Mouse (Mus musculus): ENCODE data around the gene Cox17. TPM values are rescaled to one million over a fixed set of nuclear protein-coding genes. Genes with fewer than 3 reads are reported as not detected.
A peak's percentile ranks its signal among the peaks of the same experiment; 100 is the strongest.

Cox17 gene
- polyA plus RNA-seq, 1 experiment, result 653 TPM

DNA sequence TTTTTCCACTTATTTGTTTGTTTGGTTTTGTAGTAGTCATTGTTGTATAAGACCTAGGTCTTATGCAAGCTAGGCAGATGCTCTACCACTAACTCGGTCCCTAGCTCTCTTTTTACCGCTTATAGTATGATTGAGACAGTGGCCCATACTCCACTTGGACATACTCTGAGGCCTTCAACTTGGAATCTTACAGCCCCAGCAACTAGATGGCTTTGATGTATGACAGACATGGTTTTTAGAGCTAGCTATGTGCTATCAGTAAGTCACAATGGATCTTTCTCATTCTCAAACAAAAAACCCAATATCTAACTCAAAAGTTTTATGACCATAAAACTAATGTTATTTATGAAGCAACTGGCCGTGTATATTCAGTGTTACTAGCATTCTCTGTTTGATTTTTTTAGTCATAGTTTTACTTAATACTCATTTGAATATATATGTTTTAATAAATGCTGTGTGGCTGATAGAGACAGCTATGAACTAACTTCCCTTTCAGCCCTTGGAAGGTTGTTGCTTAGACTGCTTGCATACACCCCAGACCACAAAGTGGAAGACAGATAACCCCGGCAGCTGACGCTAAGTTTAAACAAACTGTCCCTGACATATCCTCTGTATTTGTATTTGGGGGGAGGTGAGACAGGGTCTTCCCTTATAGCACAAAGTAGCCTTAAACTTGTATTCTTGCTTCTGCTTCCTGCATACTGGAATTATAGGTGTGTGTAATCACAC lies 7.6 kb downstream of the Cox17 start:
- Histone ChIP-seq H3K36me3 (ENCODE audit: control insufficient read depth, insufficient read depth) (peaks cover 28% of the 10 kb centered on the region), H3ac (ENCODE audit: control insufficient read depth, insufficient read length) (no peak overlapping the region), H3K4me3 (no peak overlapping the region), H3K4me2 (ENCODE audit: low read depth) (no peak overlapping the region), H3K27me3 (ENCODE audit: control insufficient read depth, insufficient read depth, insufficient read length) (no peaks in the 10 kb centered on the region), H3K79me2 (ENCODE audit: control insufficient read depth, insufficient read depth) (no peaks in the 10 kb centered on the region)
- TF ChIP-seq TCF3 (IDR thresholded peaks at IDR 0.05; ENCODE audit: insufficient read length, low read depth), result no peak
- TF ChIP-seq MAX (IDR thresholded peaks at IDR 0.05; ENCODE audit: low read depth), result no peak
- no peak for TF ChIP-seq POLR2A (IDR thresholded peaks at IDR 0.05; ENCODE audit: insufficient read length, low read depth)
- TF ChIP-seq MYOD1 (IDR thresholded peaks at IDR 0.05; ENCODE audit: control insufficient read depth in 1 of 3, insufficient read length in 2 of 3, low read depth in 2 of 3), result no peak
- TF ChIP-seq MYOG (IDR thresholded peaks at IDR 0.05; ENCODE audit: control insufficient read depth in 1 of 3, insufficient read depth in 1 of 3, insufficient read length in 2 of 3, low read depth in 2 of 3), result no peak
- no peak for TF ChIP-seq CEBPB (IDR thresholded peaks at IDR 0.05; ENCODE audit: insufficient read depth, poor library complexity, severe bottlenecking)
- TF ChIP-seq SRF (IDR thresholded peaks at IDR 0.05; ENCODE audit: control insufficient read depth, insufficient read length, low read depth), result no peak
- no peak for TF ChIP-seq REST (IDR thresholded peaks at IDR 0.05; ENCODE audit: insufficient read depth, insufficient read length)
- no peak for TF ChIP-seq TCF12 (IDR thresholded peaks at IDR 0.05; ENCODE audit: insufficient read depth, poor library complexity, severe bottlenecking)
- no peak for TF ChIP-seq E2F4 (IDR thresholded peaks at IDR 0.05; ENCODE audit: insufficient read depth)
- TF ChIP-seq POLR2AphosphoS2 (IDR thresholded peaks at IDR 0.05; ENCODE audit: insufficient read length, low read depth), result no peak

DNA sequence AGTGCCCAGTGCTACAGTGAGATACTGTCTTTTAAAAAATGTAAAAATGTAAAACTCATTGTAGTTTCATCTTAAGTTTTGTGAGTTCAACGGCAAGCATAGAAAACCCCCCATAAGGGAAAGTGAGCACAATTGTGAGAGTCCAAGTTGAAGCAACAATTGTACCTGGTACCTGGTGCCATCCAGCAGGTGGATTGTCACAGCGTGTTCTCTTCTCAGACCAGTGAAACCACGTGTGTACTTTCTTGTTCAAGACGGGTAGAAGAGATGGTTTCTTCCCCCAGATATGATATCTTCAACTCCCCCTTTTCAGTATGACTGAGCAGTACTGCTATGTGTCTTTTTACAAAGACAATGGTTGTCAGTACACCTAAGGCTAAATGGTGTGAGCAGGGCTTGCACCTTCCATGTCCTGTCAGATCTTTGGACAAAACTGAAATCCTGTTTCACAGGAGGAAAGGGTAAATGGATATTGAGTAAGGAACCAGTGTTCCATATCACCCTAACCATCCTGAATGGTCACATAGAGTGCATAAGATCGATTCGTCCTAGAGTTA lies 11.5 kb downstream of the Cox17 start:
- Histone ChIP-seq H3K36me3 (ENCODE audit: control insufficient read depth, insufficient read depth) (peaks cover 12% of the 10 kb centered on the region), H3K4me3 (no peak overlapping the region), H3ac (ENCODE audit: control insufficient read depth, insufficient read length) (no peak overlapping the region), H3K27me3 (ENCODE audit: control insufficient read depth, insufficient read depth, insufficient read length) (no peaks in the 10 kb centered on the region), H3K79me2 (ENCODE audit: control insufficient read depth, insufficient read depth) (no peaks in the 10 kb centered on the region), H3K4me2 (ENCODE audit: low read depth) (no peak overlapping the region)
- TF ChIP-seq MYOG (IDR thresholded peaks at IDR 0.05; ENCODE audit: control insufficient read depth in 1 of 3, insufficient read depth in 1 of 3, insufficient read length in 2 of 3, low read depth in 2 of 3) (no peak), USF1 (IDR thresholded peaks at IDR 0.05; ENCODE audit: low read depth) (no peak), MAX (IDR thresholded peaks at IDR 0.05; ENCODE audit: low read depth) (no peak), POLR2A (IDR thresholded peaks at IDR 0.05; ENCODE audit: insufficient read length, low read depth) (no peak), REST (IDR thresholded peaks at IDR 0.05; ENCODE audit: insufficient read depth, insufficient read length) (no peak), MYOD1 (IDR thresholded peaks at IDR 0.05; ENCODE audit: control insufficient read depth in 1 of 3, insufficient read length in 2 of 3, low read depth in 2 of 3) (no peak), POLR2AphosphoS2 (IDR thresholded peaks at IDR 0.05; ENCODE audit: insufficient read length, low read depth) (no peak), SRF (IDR thresholded peaks at IDR 0.05; ENCODE audit: control insufficient read depth, insufficient read length, low read depth) (no peak), TCF3 (IDR thresholded peaks at IDR 0.05; ENCODE audit: insufficient read length, low read depth) (no peak), CEBPB (IDR thresholded peaks at IDR 0.05; ENCODE audit: insufficient read depth, poor library complexity, severe bottlenecking) (no peak), TCF12 (IDR thresholded peaks at IDR 0.05; ENCODE audit: insufficient read depth, poor library complexity, severe bottlenecking) (no peak), E2F4 (IDR thresholded peaks at IDR 0.05; ENCODE audit: insufficient read depth) (no peak)

DNA sequence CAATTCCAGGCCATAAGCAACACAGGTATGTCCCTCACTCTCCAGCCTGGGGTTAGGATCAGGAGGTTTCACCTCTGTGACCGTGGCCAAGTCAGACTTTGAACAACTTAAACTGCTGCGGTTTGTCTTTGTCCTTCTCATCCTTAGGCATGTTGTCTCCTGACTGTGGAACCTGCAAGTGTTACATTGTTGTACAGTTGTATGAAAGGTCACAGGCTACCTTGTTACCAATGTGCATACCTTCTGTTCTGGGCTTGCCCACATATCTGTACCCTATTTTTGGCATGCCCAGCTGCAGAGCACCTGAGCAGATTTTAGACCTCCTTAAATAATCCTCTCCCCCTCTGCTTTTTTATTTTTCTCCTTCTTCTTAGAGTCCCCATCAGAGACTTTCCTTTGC lies 12.4 kb downstream of the Cox17 start:
- TF ChIP-seq REST (IDR thresholded peaks at IDR 0.05; ENCODE audit: insufficient read depth, insufficient read length), result no peak
- no peak for TF ChIP-seq TCF12 (IDR thresholded peaks at IDR 0.05; ENCODE audit: insufficient read depth, poor library complexity, severe bottlenecking)
- Histone ChIP-seq H3K4me3 (no peak overlapping the region), H3K36me3 (ENCODE audit: control insufficient read depth, insufficient read depth) (peaks cover 9% of the 10 kb centered on the region), H3K4me2 (ENCODE audit: low read depth) (no peak overlapping the region), H3K27me3 (ENCODE audit: control insufficient read depth, insufficient read depth, insufficient read length) (no peaks in the 10 kb centered on the region), H3K79me2 (ENCODE audit: control insufficient read depth, insufficient read depth) (no peaks in the 10 kb centered on the region), H3ac (ENCODE audit: control insufficient read depth, insufficient read length) (no peak overlapping the region)

DNA sequence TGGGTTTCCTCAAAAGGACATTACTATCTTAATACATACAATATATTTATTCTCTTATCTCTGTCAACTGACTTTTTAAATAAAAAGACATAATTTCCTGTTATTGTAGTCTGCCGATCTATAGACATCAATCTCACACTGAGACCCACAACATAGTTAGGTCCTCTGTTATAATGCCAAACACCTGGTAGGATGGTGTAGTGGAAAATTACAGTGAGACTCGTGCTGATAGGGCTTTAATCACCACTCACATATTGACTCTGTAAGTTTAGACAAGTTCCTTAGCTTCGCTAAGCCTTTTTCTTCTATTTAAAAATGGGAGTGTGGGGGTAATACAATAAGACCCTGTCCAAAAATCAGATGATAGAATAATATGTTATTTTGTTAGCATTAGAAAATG lies 13.1 kb downstream of the Cox17 start:
- H3K27me3 ChIP-seq (ENCODE audit: control insufficient read depth, insufficient read depth, insufficient read length), result no peaks in the 10 kb centered on the region
- no peak overlapping the region for H3ac ChIP-seq (ENCODE audit: control insufficient read depth, insufficient read length)
- peak overlapping the region; percentile 39 for H3K4me2 ChIP-seq (ENCODE audit: low read depth)
- TF ChIP-seq POLR2A (IDR thresholded peaks at IDR 0.05; ENCODE audit: insufficient read length, low read depth) (no peak), MYOD1 (IDR thresholded peaks at IDR 0.05; ENCODE audit: control insufficient read depth in 1 of 3, insufficient read length in 2 of 3, low read depth in 2 of 3) (no peak), CEBPB (IDR thresholded peaks at IDR 0.05; ENCODE audit: insufficient read depth, poor library complexity, severe bottlenecking) (no peak), POLR2AphosphoS2 (IDR thresholded peaks at IDR 0.05; ENCODE audit: insufficient read length, low read depth) (no peak), MAX (IDR thresholded peaks at IDR 0.05; ENCODE audit: low read depth) (no peak), USF1 (IDR thresholded peaks at IDR 0.05; ENCODE audit: low read depth) (no peak), MYOG (IDR thresholded peaks at IDR 0.05; ENCODE audit: control insufficient read depth in 1 of 3, insufficient read depth in 1 of 3, insufficient read length in 2 of 3, low read depth in 2 of 3) (no peak), TCF12 (IDR thresholded peaks at IDR 0.05; ENCODE audit: insufficient read depth, poor library complexity, severe bottlenecking) (no peak), E2F4 (IDR thresholded peaks at IDR 0.05; ENCODE audit: insufficient read depth) (no peak), REST (IDR thresholded peaks at IDR 0.05; ENCODE audit: insufficient read depth, insufficient read length) (no peak), TCF3 (IDR thresholded peaks at IDR 0.05; ENCODE audit: insufficient read length, low read depth) (no peak), SRF (IDR thresholded peaks at IDR 0.05; ENCODE audit: control insufficient read depth, insufficient read length, low read depth) (no peak)
- H3K79me2 ChIP-seq (ENCODE audit: control insufficient read depth, insufficient read depth), result no peaks in the 10 kb centered on the region
- H3K36me3 ChIP-seq (ENCODE audit: control insufficient read depth, insufficient read depth), result peaks cover 3% of the 10 kb centered on the region
- H3K4me3 ChIP-seq, result no peak overlapping the region
